Mouse (Mus musculus): ENCODE measurements around the gene Cops7b. TPM values are rescaled to one million over a fixed set of nuclear protein-coding genes. Genes with fewer than 3 reads are reported as not detected.

The Cops7b gene
- polyA plus RNA-seq, 1 experiment, result 29.8 TPM

DNA sequence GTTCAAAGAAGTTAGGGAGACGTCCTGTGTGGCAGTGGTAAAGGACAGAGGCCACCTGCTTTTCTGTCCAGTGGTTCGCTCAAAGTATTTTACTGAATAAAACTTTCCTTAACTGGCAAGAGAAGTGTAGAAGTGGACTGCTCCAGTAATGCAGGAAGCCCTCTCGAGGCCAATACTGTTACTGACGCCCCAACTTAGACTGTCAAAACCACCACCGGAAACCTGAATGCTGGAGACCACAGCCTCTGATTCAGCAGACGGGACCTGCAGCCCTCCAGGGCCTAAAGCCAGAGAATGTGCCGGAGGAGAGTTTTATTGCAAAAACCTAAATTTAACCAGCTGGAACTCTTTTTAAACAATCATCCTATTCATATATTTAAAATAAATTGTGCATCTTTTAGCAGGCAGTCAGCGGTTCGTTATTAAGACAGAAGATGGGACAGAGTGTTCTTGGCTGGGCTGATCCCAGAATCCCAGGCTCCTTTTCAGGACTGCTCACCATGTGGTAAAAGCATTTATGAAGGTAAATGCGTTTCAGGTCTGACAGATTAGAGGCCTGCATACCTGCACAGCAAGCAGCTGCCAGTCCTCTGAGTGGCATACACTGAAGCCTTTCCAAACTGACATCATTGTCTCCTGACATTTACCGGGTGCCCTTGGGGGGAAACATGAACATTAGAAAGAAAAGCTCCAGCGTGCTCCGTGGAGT is 60.6 kb downstream of the Cops7b start:
- 67% methylated on average over 13 of the region's 13 CpGs for WGBS
- DNase-seq, result no peak
- no peak overlapping the region for H3K27ac ChIP-seq (ENCODE audit: insufficient read depth, low read length)
- H3K27me3 ChIP-seq (ENCODE audit: control insufficient read depth, insufficient read depth, low read length), result no peaks in the 10 kb centered on the region
- no peak for TF ChIP-seq POLR2A (IDR thresholded peaks at IDR 0.05; ENCODE audit: borderline replicate concordance, insufficient read depth, low read length)
- no peak for TF ChIP-seq CTCF (IDR thresholded peaks at IDR 0.05; ENCODE audit: borderline replicate concordance, insufficient read depth, low read depth, low read length)
- no peaks in the 10 kb centered on the region for H3K4me1 ChIP-seq (ENCODE audit: control insufficient read depth, insufficient read depth, low read length)
- no peak overlapping the region for H3K4me3 ChIP-seq (replicated peaks; ENCODE audit: insufficient read depth, low read depth, low read length)

DNA sequence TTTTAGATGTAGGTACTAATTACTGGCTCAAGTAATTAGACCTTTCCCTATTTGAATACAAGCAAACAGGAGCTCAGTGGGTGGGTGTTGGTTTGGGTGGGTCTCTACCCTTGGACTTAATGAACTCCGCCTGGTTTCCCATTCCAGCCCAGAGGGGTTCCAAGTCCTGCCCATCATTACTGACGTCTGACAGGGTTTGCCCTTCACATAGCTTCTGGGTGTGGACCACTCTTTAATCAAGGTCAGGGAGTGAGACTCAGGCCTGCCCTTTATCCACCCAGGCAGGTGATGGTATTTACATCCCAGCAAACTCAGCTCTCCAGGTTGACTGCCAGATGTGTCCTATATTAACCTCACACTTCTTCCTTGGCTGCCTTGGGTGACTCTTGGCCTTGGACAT is 64.8 kb downstream of the Cops7b start:
- TF ChIP-seq CTCF (IDR thresholded peaks at IDR 0.05; ENCODE audit: borderline replicate concordance, insufficient read depth, low read depth, low read length) (no peak), POLR2A (IDR thresholded peaks at IDR 0.05; ENCODE audit: borderline replicate concordance, insufficient read depth, low read length) (no peak)
- H3K27ac ChIP-seq (ENCODE audit: insufficient read depth, low read length), result no peak overlapping the region
- H3K4me3 ChIP-seq (replicated peaks; ENCODE audit: insufficient read depth, low read depth, low read length), result no peak overlapping the region
- no peaks in the 10 kb centered on the region for H3K4me1 ChIP-seq (ENCODE audit: control insufficient read depth, insufficient read depth, low read length)
- DNase-seq, result no peak
- WGBS, result 52% methylated on average over 2 of the region's 2 CpGs
- H3K27me3 ChIP-seq (ENCODE audit: control insufficient read depth, insufficient read depth, low read length), result no peaks in the 10 kb centered on the region

DNA sequence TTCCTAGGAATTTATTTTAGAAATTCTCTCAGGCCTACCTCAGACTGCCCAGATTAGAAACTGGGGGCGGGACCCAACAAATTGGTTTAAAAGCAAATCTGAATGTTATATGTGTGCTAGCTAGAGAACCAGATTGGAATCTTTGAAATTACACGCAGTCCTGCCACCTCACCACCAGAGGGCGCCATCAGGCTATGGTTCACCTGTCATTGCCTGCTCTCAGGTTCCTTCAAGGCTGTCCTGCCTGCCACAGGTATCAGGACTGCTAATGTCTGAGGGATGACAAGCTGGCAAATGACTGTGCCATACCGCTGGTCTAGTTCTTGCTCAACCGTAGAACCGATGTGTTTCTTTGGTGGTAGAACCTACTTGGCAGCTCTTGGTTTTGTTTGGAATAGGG is 67.6 kb downstream of the Cops7b start:
- WGBS, result 16% methylated on average over 6 of the region's 6 CpGs
- peak; percentile 60 to 79 for DNase-seq
- H3K4me1 ChIP-seq (ENCODE audit: control insufficient read depth, insufficient read depth, low read length), result no peaks in the 10 kb centered on the region
- no peak overlapping the region for H3K27ac ChIP-seq (ENCODE audit: insufficient read depth, low read length)
- TF ChIP-seq CTCF (IDR thresholded peaks at IDR 0.05; ENCODE audit: borderline replicate concordance, insufficient read depth, low read depth, low read length), result peak; percentile 97
- TF ChIP-seq POLR2A (IDR thresholded peaks at IDR 0.05; ENCODE audit: borderline replicate concordance, insufficient read depth, low read length), result no peak
- no peaks in the 10 kb centered on the region for H3K27me3 ChIP-seq (ENCODE audit: control insufficient read depth, insufficient read depth, low read length)
- no peak overlapping the region for H3K4me3 ChIP-seq (replicated peaks; ENCODE audit: insufficient read depth, low read depth, low read length)

DNA sequence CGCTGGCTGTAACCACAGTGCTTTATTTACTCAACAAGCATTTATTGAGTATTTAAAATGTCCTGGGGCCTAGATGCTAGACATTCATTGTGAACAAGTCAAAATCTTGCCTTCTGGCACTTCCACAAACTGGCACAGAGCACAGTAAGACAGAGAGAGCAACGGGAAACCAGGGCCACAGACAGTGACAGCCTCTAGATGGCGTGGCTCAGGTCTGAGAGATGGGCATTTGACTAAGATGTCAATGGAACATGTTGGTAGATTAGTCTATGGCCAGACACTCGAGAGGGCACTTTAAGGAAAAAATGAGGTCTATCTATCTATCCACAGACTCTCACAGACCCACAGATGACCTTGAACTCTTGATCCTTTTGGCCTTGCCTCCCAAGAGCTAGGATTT is 70.0 kb downstream of the Cops7b start:
- no peak for DNase-seq
- TF ChIP-seq CTCF (IDR thresholded peaks at IDR 0.05; ENCODE audit: borderline replicate concordance, insufficient read depth, low read depth, low read length), result peak; percentile 31; the same call in 1 of the 2 replicates
- no peak for TF ChIP-seq POLR2A (IDR thresholded peaks at IDR 0.05; ENCODE audit: borderline replicate concordance, insufficient read depth, low read length)
- 54% methylated on average over 4 of the region's 4 CpGs for WGBS
- no peak overlapping the region for H3K27ac ChIP-seq (ENCODE audit: insufficient read depth, low read length)
- H3K27me3 ChIP-seq (ENCODE audit: control insufficient read depth, insufficient read depth, low read length), result no peaks in the 10 kb centered on the region
- no peak overlapping the region for H3K4me3 ChIP-seq (replicated peaks; ENCODE audit: insufficient read depth, low read depth, low read length)
- no peaks in the 10 kb centered on the region for H3K4me1 ChIP-seq (ENCODE audit: control insufficient read depth, insufficient read depth, low read length)

DNA sequence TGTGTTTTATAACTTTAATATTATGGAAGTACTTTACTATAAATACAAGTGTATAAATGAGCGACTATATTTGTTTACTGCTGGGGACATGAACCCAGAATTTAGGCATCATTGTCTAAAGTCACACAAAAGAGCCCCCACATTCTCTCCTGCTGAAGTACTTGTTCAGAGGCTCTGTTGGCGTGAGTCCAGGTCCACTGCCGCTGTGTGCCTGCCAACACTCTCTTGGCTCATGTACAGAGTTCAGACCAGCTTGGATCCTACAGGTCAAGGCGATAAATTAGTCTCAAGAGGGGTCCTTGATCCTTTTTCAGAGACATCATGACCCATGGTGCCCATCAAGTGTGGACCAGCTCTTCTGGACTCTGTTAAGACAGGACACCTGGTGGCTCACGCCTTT is 74.4 kb downstream of the Cops7b start:
- DNase-seq, result no peak
- H3K27ac ChIP-seq (ENCODE audit: insufficient read depth, low read length), result no peak overlapping the region
- no peaks in the 10 kb centered on the region for H3K27me3 ChIP-seq (ENCODE audit: control insufficient read depth, insufficient read depth, low read length)
- TF ChIP-seq CTCF (IDR thresholded peaks at IDR 0.05; ENCODE audit: borderline replicate concordance, insufficient read depth, low read depth, low read length), result no peak
- TF ChIP-seq POLR2A (IDR thresholded peaks at IDR 0.05; ENCODE audit: borderline replicate concordance, insufficient read depth, low read length), result no peak
- H3K4me3 ChIP-seq (replicated peaks; ENCODE audit: insufficient read depth, low read depth, low read length), result no peak overlapping the region
- no peaks in the 10 kb centered on the region for H3K4me1 ChIP-seq (ENCODE audit: control insufficient read depth, insufficient read depth, low read length)
- 39% methylated on average over 5 of the region's 5 CpGs for WGBS

Other genes starting within 250 kb of the Cops7b start
- gene Ncl, start 223.5 kb upstream of the Cops7b start, polyA plus RNA-seq (2012; rRNA removed), result 105 and 134 TPM in 2 replicates
- 1.6 and 1.8 TPM in 2 replicates for gene Nmur1, start 156.7 kb upstream of the Cops7b start, polyA plus RNA-seq (2012; rRNA removed)
- not detected in 2 replicates for gene Tex44, start 156.6 kb upstream of the Cops7b start, polyA plus RNA-seq (2012; rRNA removed)
- gene Ptma, start 56.2 kb upstream of the Cops7b start, polyA plus RNA-seq (2012; rRNA removed), result 610 and 672 TPM in 2 replicates
- gene Pde6d, start 275 bp upstream of the Cops7b start, polyA plus RNA-seq (2012; rRNA removed), result 84.2 and 87.1 TPM in 2 replicates
- 18.7 and 21.1 TPM in 2 replicates for gene Nppc, start 87.7 kb downstream of the Cops7b start, polyA plus RNA-seq (2012; rRNA removed)
- 22.3 and 22.6 TPM in 2 replicates for gene Dis3l2, start 120.9 kb downstream of the Cops7b start, polyA plus RNA-seq (2012; rRNA removed)